Mouse (Mus musculus): ENCODE results near the gene Gtsf1l. TPM values are rescaled to one million over a fixed set of nuclear protein-coding genes. Genes with fewer than 3 reads are reported as not detected.

Gene Gtsf1l
- not detected in 4 replicates for total RNA-seq (2023; ENCODE audit: inconsistent age)

GRCm38 (mm10) chr2:163087728-163088127, at the start of gene Gtsf1l:
Gtsf1l (minus strand) TSS chr2:163087855.

GRCm38 (mm10) chr2:163054335-163054840, 33.3 kb downstream of the Gtsf1l start, which contains the start of gene Mybl2:
Mybl2 (plus strand) TSS chr2:163054687.

Other genes with a start within 250 kb of the Gtsf1l start
- gene Srsf6, start 156.3 kb downstream of the Gtsf1l start, total RNA-seq (2023; ENCODE audit: inconsistent age): 396 to 416 TPM (median 404 TPM) in 4 replicates
- gene L3mbtl1, start 144.4 kb downstream of the Gtsf1l start, total RNA-seq (2023; ENCODE audit: inconsistent age): 1.6 to 3.7 TPM (median 2.2 TPM) in 3 of 4 replicates, not detected in the other
- gene Sgk2, start 100.5 kb downstream of the Gtsf1l start, total RNA-seq (2023; ENCODE audit: inconsistent age): not detected in 4 replicates
- gene Ift52, start 70.5 kb downstream of the Gtsf1l start, total RNA-seq (2023; ENCODE audit: inconsistent age): 28.1 to 35.1 TPM (median 34.2 TPM) in 4 replicates
- 3.8 to 6.0 TPM (median 5.6 TPM) in 4 replicates for gene Mybl2, start 33.2 kb downstream of the Gtsf1l start, total RNA-seq (2023; ENCODE audit: inconsistent age)
- not detected in 4 replicates for gene Tox2, start 115.3 kb upstream of the Gtsf1l start, total RNA-seq (2023; ENCODE audit: inconsistent age)